ENCODE assay signal across 10 mouse cellular contexts in the genomic region with DNA sequence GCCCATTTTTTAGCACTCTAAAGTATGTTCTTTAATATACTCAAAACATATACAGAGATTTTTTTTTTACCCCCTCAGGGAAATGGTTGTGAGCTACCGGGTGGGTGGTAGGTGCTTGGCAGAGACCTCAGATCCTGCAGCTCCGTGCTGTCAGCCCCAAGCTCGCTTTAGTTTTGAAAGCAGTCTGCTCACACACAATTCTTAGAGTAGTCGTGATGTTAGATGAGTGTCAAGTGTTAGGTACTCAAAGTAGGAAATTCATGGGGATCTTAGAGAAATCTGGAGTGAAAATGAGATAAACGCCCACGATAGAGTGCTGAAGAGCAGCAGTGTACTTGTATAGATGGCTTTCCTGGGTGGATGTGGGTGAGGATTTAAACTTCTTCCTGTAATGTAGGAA. TPM values are rescaled to one million over a fixed set of nuclear protein-coding genes. Genes with fewer than 3 reads are reported as not detected.
"Had no signal": no experiment of that assay in that cellular context is flagged by ENCODE, and none has a peak within 500 bp of the region (broad histone marks: within the 10 kb centered on the region; RNA-seq: fewer than 3 reads in every experiment).

No protein-coding gene starts in this region.

- ATAC-seq: liver, postnatal 0 days had no signal

- DNase-seq: kidney, adult 18-20 months; kidney, postnatal 10 days; kidney, postnatal 4 days; liver, embryonic 13.5 days; liver, postnatal 0 days; lung, postnatal 14 days; midbrain, embryonic 14.5 days; thymus, adult 18-20 months; thymus, postnatal 14 days had no signal

RNA-seq across cellular contexts. Expression of gene Aldh8a1, which starts 56.5 kb away (rescaled TPM):
- total RNA-seq: megakaryocyte-erythroid progenitor cell, adult 5-6 weeks had no signal
